Mouse (Mus musculus) right cerebral cortex, postnatal 36 days (tissue): ENCODE data around the gene B9d1.

Source experiments
- DNase-seq, 2 experiments: peaks; one replicate each; pipeline ENCODE4 v3.0.0; 2022; ENCODE audit warnings: low spot score in 2 of 2, mixed read lengths in 1 of 2

B9d1 gene

GRCm38 (mm10) chr11:61489085-61489484, 15.9 kb upstream of the B9d1 start:
- no peak for DNase-seq

GRCm38 (mm10) chr11:61489874-61490273, 15.1 kb upstream of the B9d1 start:
- no peak for DNase-seq

DNA sequence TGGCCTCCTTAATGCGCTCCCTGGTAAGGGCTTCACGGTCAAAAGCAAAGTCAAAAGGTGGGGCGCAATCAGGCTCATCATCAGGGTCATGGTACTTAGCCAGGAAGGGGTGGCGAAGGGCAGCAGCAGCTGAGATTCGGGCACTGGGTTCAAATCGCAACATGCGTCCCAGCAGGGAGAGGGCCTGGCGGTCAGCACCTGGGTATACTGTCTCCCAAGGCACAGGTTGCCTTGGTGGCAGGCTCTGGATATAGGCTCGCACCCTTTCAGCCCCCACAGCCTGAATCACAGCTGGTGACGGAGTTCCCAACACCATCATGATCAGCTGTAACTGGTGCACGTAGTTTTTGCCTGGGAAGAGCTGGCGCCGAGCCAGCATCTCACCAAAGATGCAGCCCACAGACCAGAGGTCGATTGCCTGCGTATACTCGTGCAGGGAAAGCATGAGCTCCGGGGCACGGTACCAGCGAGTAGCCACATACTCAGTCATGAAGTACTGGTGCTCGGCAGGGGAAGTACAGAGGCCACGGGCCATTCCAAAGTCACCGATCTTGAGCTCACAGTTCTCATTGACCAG, 13.9 kb upstream of the B9d1 start:
- DNase-seq: no peak

GRCm38 (mm10) chr11:61492749-61493401, 12.1 kb upstream of the B9d1 start:
- no peak for DNase-seq

DNA sequence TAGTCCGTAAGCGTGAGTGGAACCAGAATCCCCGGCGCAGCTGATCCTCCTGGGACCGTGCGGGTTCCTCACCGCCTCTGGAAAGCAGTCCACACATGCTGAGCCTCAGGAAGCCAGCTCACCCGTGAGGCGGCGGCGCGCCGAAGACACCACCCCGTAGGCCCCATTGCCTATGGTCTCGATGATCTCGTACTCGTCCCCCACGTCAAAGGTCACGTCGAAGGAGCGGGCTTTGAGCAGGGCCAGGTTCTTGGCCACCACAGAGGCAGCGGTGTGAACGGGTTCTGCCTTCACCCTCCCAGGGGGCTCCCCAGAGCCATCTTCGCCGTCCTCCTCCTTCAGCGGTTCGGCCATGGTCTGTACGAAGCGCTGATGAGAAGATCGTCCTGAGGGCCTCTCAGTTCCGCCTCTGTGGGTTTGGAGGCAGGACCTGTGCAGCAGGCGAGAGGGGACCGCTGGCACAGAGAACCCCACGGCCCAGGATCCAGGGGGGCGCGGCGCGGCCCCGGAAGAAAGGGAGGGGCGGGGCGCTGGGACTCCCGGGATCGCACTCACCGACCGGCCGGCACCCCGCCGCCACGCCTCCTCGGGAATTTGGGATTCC, 11.3 kb upstream of the B9d1 start:
- DNase-seq: peak in 1 of 2 experiments; percentile 33

DNA sequence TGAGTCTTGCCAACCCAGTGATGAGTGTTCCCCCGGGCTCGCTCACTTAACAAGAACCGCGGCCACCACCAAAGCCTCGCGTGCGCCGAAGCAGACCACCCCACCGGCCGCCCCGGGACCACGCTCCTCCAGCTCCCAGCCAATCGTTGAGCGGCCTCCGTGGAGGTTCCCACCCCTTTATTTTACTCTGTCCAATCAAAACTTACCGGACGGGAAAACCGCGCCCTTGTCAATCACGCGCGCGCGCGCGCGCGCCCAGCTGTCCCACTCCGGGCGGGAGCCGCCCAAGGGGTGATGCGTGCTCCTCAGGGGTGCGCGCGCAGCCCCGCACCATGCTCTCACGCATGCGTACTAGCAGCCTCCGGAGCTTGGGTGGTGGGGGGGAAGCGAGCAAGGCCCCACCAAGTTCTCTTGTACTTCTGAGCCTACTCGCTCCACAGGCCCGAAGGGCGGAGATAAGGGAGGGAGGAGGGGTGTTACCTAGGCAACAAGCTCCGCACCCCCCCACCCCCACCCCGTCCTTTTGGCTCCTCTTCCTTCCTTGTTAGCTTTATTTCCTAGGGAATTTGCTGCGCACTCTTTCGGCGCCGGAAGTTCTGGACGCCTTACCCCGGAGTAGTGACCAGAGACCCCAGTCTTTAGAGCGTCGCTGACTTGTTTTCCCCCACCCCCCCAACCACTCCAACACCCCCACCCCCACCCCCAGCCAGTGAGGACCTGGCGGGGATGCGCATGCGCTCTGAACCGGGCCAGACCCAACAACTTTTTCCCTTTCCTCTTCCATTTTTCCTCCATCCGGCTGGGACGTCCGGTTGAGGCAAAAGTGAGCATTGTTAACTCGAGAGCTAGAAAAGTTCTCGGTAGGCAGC, 10.6 kb upstream of the B9d1 start, which contains the start of gene Mapk7:
Gene Mapk7, minus strand, starts transcription at position 278 of the 869 bp plus-strand sequence.
- DNase-seq: peak; percentile 95 to 96

GRCm38 (mm10) chr11:61495528-61495927, 9.4 kb upstream of the B9d1 start:
- DNase-seq: no peak

DNA sequence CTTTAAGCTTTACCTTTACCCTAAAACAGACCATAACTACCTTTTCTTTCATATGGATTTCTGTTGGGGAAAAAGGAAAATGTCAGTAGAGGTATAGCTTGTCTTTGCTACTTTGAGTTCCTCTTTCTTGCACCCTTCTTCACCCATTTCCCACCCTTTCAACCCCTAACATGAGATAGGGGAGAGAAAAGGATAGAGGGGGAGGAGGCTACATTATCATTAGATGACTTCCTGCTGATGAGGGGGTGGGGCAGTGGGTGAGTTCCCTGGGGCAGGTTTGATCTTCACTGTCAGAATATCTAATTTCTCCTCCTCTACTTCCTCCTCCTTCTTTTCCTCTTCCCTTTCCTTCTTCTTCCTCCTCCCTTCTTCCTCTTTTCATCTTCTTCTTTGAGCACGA, 7.5 kb upstream of the B9d1 start:
- DNase-seq: no peak

GRCm38 (mm10) chr11:61498736-61499504, 6.0 kb upstream of the B9d1 start:
- DNase-seq: no peak

DNA sequence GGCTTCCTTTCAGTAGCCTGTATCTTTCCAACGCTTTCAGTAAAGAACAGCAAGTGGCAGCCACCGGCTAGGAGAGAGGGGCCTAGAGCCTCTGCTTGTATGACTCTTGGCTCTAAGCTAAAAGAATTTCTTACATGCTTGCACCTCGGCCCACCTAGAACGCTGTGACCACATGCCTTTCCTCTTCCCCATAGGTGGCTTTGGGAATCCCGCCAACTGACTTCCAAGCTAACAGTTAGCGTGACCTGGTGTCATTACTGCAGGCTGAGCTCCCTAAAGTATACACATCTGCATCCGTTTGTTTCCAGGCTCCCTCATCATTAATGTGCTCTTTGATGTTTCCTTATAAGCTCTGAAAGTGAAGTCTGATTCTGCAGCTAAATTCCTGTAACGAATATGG, 1.0 kb upstream of the B9d1 start:
- no peak for DNase-seq

- no peak for DNase-seq
Observed at GRCm38 (mm10) chr11:61514953-61515352, 10.0 kb downstream of the B9d1 start.

DNA sequence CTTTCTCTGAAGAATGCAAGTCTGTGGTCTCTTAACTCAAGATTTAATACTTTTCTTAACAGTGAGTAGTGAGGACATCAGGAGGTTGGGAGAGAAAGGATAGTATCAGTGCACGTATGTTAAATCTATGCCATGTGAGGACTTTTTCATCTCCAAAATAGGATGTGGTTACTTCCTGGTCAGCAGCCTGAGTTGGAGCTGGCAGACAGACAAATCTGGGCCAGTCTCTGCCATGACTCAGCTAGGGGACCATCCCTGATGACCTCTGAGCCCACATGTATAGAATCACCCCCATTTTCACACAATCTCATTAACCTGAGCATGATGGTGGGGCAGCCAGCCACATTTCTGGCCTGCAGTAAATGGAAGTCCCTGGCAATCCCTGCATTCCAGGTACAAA, 13.0 kb downstream of the B9d1 start:
- no peak for DNase-seq

DNA sequence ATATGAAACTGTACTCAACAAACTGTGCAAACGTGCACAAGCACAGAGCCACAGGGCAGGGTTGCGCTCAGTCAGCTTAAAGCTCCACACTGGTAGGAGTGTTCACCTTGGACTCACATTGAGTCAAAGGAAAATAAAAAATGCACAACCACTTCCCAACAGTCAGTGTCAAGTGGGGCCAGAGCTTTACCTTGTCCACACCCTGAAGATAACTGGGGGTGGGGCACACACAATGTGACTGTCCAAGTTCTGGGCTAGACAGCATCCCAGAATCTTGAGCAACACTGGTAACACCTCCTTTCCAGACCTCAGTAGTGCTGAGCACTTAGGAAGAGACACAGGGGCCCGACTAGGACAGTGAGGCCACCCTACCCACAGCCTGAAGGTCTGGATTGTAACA, 13.9 kb downstream of the B9d1 start:
- no peak for DNase-seq

DNA sequence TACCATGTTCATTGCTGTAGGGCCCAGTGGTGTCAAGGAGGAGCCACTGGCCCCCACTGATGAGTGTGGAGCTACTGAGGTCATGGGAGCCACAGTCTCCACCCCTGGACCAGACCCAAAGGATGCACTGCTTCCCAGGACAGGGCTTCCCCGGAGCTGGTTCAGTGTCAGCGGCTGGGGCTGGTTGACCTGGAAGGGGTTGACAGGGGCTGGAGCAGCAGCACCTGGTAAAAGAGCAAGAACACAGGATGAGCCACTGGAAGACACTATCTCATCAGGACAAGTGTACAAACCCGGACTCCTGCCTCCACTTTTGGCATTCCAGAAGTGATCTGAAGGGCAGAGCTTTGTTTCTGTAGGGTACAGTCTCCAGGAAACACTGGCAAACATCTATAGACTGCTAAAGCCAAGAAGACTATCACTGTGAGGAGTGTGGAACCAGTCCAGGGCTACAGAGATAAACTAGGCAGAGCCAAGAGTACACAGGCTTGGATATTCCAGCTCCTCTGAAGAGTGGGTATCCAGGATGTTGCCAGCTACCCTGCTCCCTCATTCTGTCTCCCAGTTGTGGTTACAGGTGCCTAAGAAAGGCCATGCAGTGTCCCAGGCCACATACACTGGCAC, 14.7 kb downstream of the B9d1 start:
- no peak for DNase-seq

DNA sequence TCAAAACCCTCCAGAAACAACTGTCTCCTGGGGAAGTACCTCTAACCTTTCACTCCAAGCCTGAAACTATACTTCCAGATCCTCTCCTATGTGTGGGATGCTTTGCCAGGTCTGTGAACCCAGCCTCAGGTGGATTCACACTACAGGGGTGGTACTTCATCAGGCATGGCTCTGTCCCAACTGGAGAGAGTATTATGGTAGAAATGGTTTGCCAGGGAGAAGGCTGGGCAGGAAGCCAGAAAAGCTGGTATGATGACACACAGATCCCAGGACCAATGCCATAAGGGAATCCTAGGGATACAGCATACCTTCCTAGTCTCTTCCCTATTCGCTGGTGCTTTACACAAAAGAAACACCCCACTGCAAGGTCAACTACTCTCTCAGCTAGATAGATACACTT, 21.9 kb downstream of the B9d1 start:
- DNase-seq: no peak

DNA sequence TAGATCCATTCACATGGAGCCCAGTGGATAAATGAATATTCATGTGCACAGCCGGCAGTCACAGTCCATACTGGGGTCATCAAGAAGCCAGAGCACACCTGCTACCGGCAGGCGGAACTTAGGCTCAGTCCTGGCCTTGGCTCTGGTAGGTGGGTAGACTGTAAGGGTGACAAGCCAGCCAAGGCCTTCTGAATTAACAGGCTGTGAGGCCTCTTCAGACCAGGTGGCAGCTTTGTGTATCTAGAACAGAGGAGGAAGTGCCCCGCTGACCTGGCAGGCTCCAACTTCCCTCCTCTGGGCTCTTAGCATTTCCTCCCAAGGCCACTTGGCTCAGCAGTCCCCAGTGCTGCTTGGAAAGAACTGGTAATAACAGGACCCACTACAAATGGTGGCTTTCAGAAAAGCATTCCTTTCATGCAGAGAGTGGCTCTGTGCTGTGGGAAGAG, 24.3 kb downstream of the B9d1 start:
- peak in 1 of 2 experiments; percentile 42 for DNase-seq

DNA sequence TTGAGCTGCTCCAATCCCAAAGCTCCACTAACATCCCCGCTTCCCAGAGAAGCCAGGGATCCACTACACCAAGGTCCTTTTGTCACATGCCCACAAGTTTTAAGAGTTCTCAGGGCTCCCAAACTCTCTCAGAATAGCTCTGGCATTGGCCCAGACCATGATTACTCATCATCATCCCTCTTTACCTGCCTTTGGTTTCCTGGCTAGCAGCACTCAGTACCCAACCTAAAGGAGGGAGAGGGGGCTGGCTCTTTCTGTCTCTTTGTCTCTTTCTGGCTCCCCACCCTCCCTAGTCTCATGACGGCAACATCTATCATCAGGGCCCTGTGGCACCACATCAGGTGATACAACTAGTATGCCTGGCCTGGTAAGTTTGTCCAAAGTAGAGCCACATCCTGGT, 27.9 kb downstream of the B9d1 start:
- no peak for DNase-seq

DNA sequence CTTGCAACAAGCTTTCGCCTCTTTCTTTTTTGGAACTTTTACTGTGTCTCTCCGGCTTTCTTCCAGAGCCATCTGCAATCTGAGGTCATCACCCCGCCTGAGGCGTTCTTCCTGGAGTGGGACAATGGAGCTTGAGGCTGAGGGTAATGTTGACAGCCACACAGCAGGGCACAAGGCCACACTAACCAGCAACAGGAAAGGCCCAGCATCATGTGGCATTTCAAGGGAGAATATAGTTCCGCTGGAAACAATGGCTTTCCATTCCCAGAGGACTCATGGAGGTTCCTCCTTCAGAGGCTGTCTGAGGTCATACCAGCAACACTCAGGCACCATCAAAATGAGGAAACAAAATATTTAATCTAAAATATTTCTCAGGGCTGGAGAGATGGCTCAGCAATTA, 28.6 kb downstream of the B9d1 start:
- no peak for DNase-seq

DNA sequence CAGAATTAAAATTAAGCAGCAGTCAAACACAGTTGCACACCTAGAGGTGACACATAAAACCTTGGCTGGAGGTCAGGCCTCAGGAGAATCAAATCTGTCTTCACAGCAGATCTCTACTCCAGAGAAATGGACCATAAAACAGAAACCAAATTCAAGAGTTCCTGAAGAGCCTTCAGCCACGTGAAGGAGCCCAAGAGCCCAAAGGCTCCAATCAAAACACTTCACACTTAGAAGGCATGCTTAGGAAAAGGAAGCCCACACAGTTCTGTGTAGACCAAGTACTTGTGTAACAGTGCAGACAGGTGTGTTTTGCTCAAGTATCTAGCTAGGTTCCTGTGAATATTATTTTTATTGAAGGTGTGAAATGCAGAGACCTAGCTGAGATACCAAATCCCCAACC, 30.6 kb downstream of the B9d1 start:
- DNase-seq: no peak

GRCm38 (mm10) chr11:61536952-61537351, 32.0 kb downstream of the B9d1 start:
- DNase-seq: no peak

GRCm38 (mm10) chr11:61537362-61537761, 32.4 kb downstream of the B9d1 start:
- peak; percentile 24 to 56 for DNase-seq
